Mouse (Mus musculus): ENCODE results near the gene Runx1.

DNA sequence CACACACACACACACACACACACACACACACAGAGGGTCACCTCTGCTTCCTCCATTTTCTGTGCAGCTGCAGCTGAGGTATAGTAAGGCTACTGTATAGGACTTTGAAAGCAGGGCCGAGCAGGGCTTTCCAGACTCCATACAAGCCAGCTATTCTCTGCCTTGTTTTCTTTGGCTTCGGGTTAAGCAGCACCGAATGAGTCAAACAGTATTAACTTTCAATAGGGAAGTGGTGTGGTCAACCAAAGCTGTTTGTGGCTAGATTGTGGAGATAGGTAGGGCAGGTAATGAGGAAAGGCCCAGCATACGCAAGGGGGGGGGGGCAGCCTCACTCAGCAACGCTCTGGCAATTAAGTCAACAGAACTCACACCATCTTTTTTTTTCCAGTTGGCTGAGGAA, 172.1 kb downstream of the Runx1 start:
- TF ChIP-seq POLR2A (IDR thresholded peaks at IDR 0.05; ENCODE audit: borderline replicate concordance, extremely low read depth, low read depth, low read length) (no peak), CTCF (IDR thresholded peaks at IDR 0.05; ENCODE audit: insufficient read depth, low read length) (no peak)

Data from lung, adult 2 months (tissue).